ENCODE assay signal across 9 mouse cellular contexts in genomic region chr16:14292205-14293199, GRCm38 (mm10). TPM values are rescaled to one million over a fixed set of nuclear protein-coding genes. Genes with fewer than 3 reads are reported as not detected.
DNase-seq lines count a peak whose midpoint lies in the region; ATAC-seq and TF ChIP-seq lines count a peak whose summit lies in the region.
"Had no signal": no experiment of that assay in that cellular context is flagged by ENCODE, and none has a peak within 500 bp of the region (broad histone marks: within the 10 kb centered on the region; RNA-seq: fewer than 3 reads in every experiment).

No protein-coding gene starts in this region.

- 17% methylated on average over 31 of the region's 31 CpGs for WGBS in heart, embryonic 11.5 days (ENCODE audit: insufficient replicate concordance)
- WGBS in limb, embryonic 11.5 days = 12% methylated on average over 31 of the region's 31 CpGs
- WGBS in neural tube, embryonic 11.5 days = 14% methylated on average over 31 of the region's 31 CpGs

- H3K27ac ChIP-seq in gastrocnemius, adult 2 months = peak overlapping the region; percentile 61
- H3K27ac ChIP-seq in heart, embryonic 11.5 days (ENCODE audit: low read depth, low read length) = no peak overlapping the region
- no peak overlapping the region for H3K27ac ChIP-seq in limb, embryonic 11.5 days (replicated peaks; ENCODE audit: low read depth, low read length)
- no peak overlapping the region for H3K27ac ChIP-seq in neural tube, embryonic 11.5 days (ENCODE audit: low read depth, low read length)

- peak overlapping the region; percentile 61 for H3K4me2 ChIP-seq in heart, embryonic 11.5 days
- H3K4me2 ChIP-seq in limb, embryonic 11.5 days (ENCODE audit: low read depth, severe bottlenecking) = peak overlapping the region; percentile 36
- peak overlapping the region; percentile 35 for H3K4me2 ChIP-seq in neural tube, embryonic 11.5 days (ENCODE audit: low read depth)

- no peaks in the 10 kb centered on the region; the same call in 1 of the 2 replicates for H3K4me1 ChIP-seq in heart, embryonic 11.5 days (ENCODE audit: control insufficient read depth, insufficient read depth, low read length)
- no peaks in the 10 kb centered on the region for H3K4me1 ChIP-seq in limb, embryonic 11.5 days (ENCODE audit: control insufficient read depth, insufficient read depth, low read length)
- no peaks in the 10 kb centered on the region for H3K4me1 ChIP-seq in neural tube, embryonic 11.5 days (ENCODE audit: control insufficient read depth, insufficient read depth, low read length)

- H3K27me3 ChIP-seq in heart, embryonic 11.5 days (ENCODE audit: control insufficient read depth, insufficient read depth, low read length) = peaks cover 70% of the 10 kb centered on the region
- H3K27me3 ChIP-seq in limb, embryonic 11.5 days (ENCODE audit: control insufficient read depth, insufficient read depth, low read length) = peaks cover 11% of the 10 kb centered on the region
- H3K27me3 ChIP-seq in neural tube, embryonic 11.5 days (ENCODE audit: control insufficient read depth, insufficient read depth, low read length) = peaks cover 12% of the 10 kb centered on the region; the same call in 1 of the 2 replicates
- H3K27me3 ChIP-seq: CH12.LX had no signal

- intact Hi-C loops in gastrocnemius, adult 2 months (cut with DNase I) = no loop called here

- ATAC-seq in heart, embryonic 11.5 days (replicated peaks; ENCODE audit: insufficient number of reproducible peaks, low FRiP score, low TSS enrichment) = 0 out of 2 replicates have a peak, but pooled peaks have one; percentile 1
- no peak for ATAC-seq in limb, embryonic 11.5 days (ENCODE audit: insufficient number of reproducible peaks, low FRiP score, low TSS enrichment, low read depth)
- ATAC-seq in neural tube, embryonic 11.5 days (ENCODE audit: insufficient read depth, low FRiP score, low TSS enrichment) = no peak; the same call in 1 of the 2 replicates
- ATAC-seq in monocyte, adult 5-6 weeks (replicated peaks; ENCODE audit: insufficient number of reproducible peaks, low FRiP score, low TSS enrichment, poor library complexity, severe bottlenecking) = no peak

- TF ChIP-seq CTCF in gastrocnemius, adult 2 months (IDR thresholded peaks at IDR 0.05) = no peak

- no peak overlapping the region for H3K9ac ChIP-seq in heart, embryonic 11.5 days (ENCODE audit: low read depth, low read length)
- H3K9ac ChIP-seq in limb, embryonic 11.5 days (ENCODE audit: low read length) = 0 out of 2 replicates have a peak overlapping the region, but pooled peaks have one; percentile 22
- H3K9ac ChIP-seq in neural tube, embryonic 11.5 days (ENCODE audit: low read length) = peak overlapping the region; percentile 11; the same call in 1 of the 2 replicates

- no peaks in the 10 kb centered on the region for H3K9me3 ChIP-seq in heart, embryonic 11.5 days (replicated peaks; ENCODE audit: control insufficient read depth, low read length)
- H3K9me3 ChIP-seq in limb, embryonic 11.5 days (ENCODE audit: control insufficient read depth, low read length) = no peaks in the 10 kb centered on the region
- H3K9me3 ChIP-seq in neural tube, embryonic 11.5 days (ENCODE audit: control insufficient read depth, low read length) = no peaks in the 10 kb centered on the region

- peak overlapping the region; percentile 60 for H3K4me3 ChIP-seq in gastrocnemius, adult 2 months
- H3K4me3 ChIP-seq in heart, embryonic 11.5 days (ENCODE audit: low read depth, low read length) = peak overlapping the region; percentile 27
- peak overlapping the region; percentile 16; the same call in 1 of the 2 replicates for H3K4me3 ChIP-seq in limb, embryonic 11.5 days (ENCODE audit: low read depth, low read length)
- H3K4me3 ChIP-seq in neural tube, embryonic 11.5 days (ENCODE audit: low read depth, low read length) = 0 out of 2 replicates have a peak overlapping the region, but pooled peaks have one; percentile 6

- H3K36me3 ChIP-seq in heart, embryonic 11.5 days (ENCODE audit: control insufficient read depth, insufficient read depth, low read length) = no peaks in the 10 kb centered on the region
- no peaks in the 10 kb centered on the region for H3K36me3 ChIP-seq in limb, embryonic 11.5 days (ENCODE audit: control insufficient read depth, insufficient read depth, low read length)
- no peaks in the 10 kb centered on the region for H3K36me3 ChIP-seq in neural tube, embryonic 11.5 days (ENCODE audit: control insufficient read depth, insufficient read depth, low read length)

- peak; percentile 38 for DNase-seq in gastrocnemius, adult 2 months
- DNase-seq in gastrocnemius, postnatal 4 days (ENCODE audit: low spot score in 2 of 2) = no peak
- DNase-seq in adrenal gland, postnatal 10 days = peak; percentile 29
- DNase-seq in limb, embryonic 11.5 days (ENCODE audit: low spot score) = no peak
- peak; percentile 20 for DNase-seq in neural tube, embryonic 11.5 days (ENCODE audit: low spot score)
- no peak for DNase-seq in spleen, postnatal 36 days (ENCODE audit: low spot score in 2 of 2)

RNA-seq across cellular contexts. Expression of gene Myh11, which starts 1.3 kb away (rescaled TPM):
- 10 to 100 TPM; 19.1 to 20.1 TPM for total RNA-seq in gastrocnemius, adult 2 months (2021)
- total RNA-seq in gastrocnemius, postnatal 4 days (2021) = 10 to 100 TPM; 20.9 to 30.4 TPM
- 10 to 100 TPM; 12.0 to 19.6 TPM for total RNA-seq in adrenal gland, postnatal 10 days (2021)
- polyA plus RNA-seq in heart, embryonic 11.5 days (2014; fragmentation: Nextera tagmentation; extraction: Ambion mirVana) = 1.5 and 1.8 TPM in 2 replicates
- polyA plus RNA-seq in limb, embryonic 11.5 days (2014; fragmentation: Nextera tagmentation; extraction: Ambion mirVana) = 0.08 TPM in 1 of 2 replicates, not detected in the other
- polyA plus RNA-seq in neural tube, embryonic 11.5 days (2014; fragmentation: Nextera tagmentation; extraction: Ambion mirVana) = 0.27 and 0.32 TPM in 2 replicates
- total RNA-seq in monocyte, adult 5-6 weeks (2017) = 0.78 TPM in 1 of 3 replicates, not detected in the others

RNA-seq across cellular contexts. Expression of gene Fopnl, which starts 24.7 kb away (rescaled TPM):
- total RNA-seq in gastrocnemius, adult 2 months (2021) = 10 to 100 TPM; 65.5 to 73.3 TPM
- total RNA-seq in gastrocnemius, postnatal 4 days (2021) = 10 to 100 TPM; 59.5 to 60.6 TPM
- total RNA-seq in adrenal gland, postnatal 10 days (2021) = 10 to 100 TPM; 41.3 to 58.3 TPM
- polyA plus RNA-seq in heart, embryonic 11.5 days (2014; fragmentation: Nextera tagmentation; extraction: Ambion mirVana) = 107 and 112 TPM in 2 replicates
- 150 and 154 TPM in 2 replicates for polyA plus RNA-seq in limb, embryonic 11.5 days (2014; fragmentation: Nextera tagmentation; extraction: Ambion mirVana)
- 154 and 159 TPM in 2 replicates for polyA plus RNA-seq in neural tube, embryonic 11.5 days (2014; fragmentation: Nextera tagmentation; extraction: Ambion mirVana)
- total RNA-seq in monocyte, adult 5-6 weeks (2017) = 34.2 to 48.9 TPM (median 40.9 TPM) in 3 replicates

Comparison
In these comparisons a context has a peak if more than half of its experiments do, and no peak if none do; other contexts are left out.
1. DNase-seq: peak in gastrocnemius, adult 2 months (single experiment), adrenal gland, postnatal 10 days (single experiment) and neural tube, embryonic 11.5 days (single experiment); none in gastrocnemius, postnatal 4 days (0 of 2), limb, embryonic 11.5 days (single experiment) and spleen, postnatal 36 days (0 of 2).
2. H3K4me3 ChIP-seq: peak in every context shown above with its lines; median percentile 60 in gastrocnemius, adult 2 months; 27 in heart, embryonic 11.5 days; 16 in limb, embryonic 11.5 days; 6 in neural tube, embryonic 11.5 days.
3. Peak in every context shown above with its lines, with median percentiles within 50 percentile points of each other: H3K4me2 ChIP-seq.